Mouse (Mus musculus) c-Kit-negative CD71-positive TER-119-positive erythroid progenitor cells, embryonic 14.5 days (primary cell): ENCODE measurements at regions not wholly inside any gene's neighbourhood (a gene's known extent, or its start where the extent isn't known, plus 50 kb on each side); places are given as distances from the start of the nearest gene placed in this dataset.

Experiments used
- DNase-seq: peaks from one replicate; pipeline ENCODE4 v3.0.0-alpha.2; 2013; ENCODE audit warnings: low read depth, low spot score

DNA sequence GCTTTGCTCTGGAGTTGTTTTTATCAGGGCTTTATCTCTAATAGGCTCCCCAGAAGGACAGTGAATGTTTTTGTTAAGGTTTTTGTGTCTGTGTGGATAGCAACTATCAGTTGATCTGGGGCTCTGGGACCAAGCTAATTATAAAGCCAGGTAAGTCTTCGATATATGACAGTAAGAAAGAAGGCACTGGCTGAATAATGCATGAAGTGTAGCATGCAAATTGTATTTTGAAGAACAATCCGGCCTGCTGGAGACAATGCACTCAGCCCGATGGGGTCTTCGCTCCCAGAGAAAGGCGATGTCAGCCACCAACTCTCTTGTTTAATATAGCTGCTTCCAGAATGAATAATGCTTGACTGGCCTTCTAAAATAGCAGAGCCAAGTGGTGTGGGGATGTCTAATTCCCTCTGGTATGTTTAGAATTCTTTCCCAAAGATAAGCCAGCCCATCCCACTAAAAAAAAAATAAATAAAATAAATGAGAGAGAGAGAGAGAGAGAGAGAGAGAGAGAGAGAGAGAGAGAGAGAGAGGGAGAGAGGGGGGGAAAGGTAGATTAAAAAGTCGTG is 68.6 kb downstream of the Dad1 start:
- no peak for DNase-seq

DNA sequence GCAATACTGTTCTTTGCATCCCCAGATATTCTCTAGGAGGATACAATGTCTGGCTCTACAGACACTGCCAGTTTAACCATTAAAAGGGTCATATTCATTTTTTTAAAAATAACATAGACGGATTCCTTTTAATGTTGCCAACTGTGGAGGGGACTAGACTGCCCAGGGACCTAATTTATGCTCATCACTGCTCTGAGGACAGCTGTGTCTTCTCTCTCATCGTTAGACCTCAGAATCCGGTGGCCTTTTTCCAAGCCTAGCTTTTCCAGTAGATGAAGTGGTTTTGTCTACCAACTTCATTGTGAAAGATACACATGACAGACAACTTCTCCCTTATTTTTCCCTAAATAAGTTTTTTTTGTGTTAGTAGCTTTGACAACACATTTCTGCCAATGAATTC is 70.0 kb downstream of the Dad1 start:
- no peak for DNase-seq

DNA sequence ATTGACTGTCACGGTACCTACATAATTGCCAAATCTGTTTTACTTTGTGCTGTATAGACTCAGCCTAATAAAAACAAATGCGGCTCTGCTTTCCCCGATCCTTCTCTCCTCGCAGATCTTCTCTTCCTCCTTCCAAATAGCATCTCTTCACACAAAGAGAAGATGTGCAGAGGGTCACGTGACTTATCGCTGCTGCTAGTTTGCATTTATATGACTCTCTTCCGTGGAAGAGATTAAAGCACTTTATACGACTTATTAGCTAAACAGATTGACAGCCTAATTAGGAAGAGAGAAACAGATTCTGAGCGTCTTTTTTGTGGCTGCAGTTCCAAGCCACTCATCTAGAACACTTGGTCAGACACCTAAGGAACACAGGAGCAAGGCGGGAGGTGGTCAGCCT is 71.1 kb downstream of the Dad1 start:
- no peak for DNase-seq

DNA sequence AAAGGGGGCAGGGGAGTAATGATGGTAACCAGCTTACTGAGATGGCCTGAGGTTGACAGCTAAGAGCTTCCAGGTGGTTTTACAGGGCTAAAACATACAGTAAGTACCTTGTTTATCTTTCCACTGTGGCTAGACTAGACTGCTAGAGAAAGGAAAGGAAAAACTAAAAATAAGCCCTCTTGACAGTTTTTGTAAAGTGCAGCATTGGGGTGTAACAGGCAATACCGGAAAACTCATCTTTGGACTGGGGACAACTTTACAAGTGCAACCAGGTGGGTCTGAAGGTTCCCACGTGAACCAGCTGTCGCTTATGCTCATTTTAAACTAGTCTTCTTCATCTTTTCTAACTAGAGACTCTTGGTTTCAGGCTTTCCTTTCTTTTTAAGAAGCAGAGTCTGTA is 72.6 kb downstream of the Dad1 start:
- DNase-seq, result no peak

DNA sequence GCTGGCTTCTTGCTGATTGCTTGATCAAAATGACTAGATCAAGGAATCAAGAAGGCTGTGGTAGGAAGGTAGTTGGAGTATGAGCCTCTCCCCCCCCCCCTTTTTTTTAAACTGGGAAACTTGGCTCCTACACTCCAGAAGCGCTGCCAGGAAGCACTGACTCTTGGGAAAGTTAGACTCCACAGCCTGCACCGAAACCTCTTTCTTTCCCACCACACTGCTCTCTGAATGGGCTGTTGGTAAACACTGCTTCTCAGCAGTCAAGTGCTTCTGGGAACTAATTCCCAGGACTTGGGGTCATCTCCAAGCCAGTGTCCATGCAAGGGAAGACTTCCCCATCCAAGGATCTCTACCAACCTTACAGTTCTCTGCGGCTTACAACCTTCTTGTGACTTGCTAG is 73.2 kb downstream of the Dad1 start:
- no peak for DNase-seq

DNA sequence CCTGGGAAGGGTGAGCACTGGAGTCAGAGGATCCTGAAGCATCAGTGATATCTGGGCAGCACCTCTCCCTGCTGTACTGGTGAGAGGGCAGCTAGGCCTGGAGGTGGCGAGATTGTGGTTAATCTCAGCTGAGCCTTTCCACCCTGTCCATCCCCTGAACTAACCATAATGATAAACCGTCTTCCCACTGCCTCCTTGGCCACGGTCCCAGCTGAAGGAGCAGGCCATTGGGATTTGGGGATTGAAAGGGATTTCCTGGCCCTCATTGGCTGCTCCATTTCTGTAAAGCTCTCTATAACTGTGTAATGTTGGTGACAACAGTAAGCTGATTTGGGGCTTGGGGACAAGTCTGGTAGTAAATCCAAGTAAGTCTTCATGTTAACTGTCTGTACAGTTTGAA is 73.6 kb downstream of the Dad1 start:
- no peak for DNase-seq

DNA sequence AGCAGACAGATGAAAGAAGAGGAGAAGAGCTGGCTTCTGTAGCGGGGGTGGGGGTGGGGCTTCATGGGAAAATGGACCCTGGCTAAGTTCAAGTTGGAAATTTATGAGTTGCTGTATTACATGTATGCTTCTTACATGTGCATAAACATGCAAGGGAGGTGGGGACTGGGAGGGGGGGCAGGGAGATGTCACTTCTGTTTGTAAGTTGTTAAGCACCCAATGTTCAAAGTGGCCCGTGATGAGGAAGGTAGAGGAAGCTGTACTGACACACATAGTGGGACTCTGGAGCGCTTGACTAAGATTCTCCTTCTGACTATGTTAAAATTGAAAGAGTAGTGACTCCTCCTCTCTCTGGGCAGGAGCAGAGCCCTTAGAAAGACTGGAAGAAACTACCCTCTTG is 75.0 kb downstream of the Dad1 start:
- DNase-seq, result no peak

DNA sequence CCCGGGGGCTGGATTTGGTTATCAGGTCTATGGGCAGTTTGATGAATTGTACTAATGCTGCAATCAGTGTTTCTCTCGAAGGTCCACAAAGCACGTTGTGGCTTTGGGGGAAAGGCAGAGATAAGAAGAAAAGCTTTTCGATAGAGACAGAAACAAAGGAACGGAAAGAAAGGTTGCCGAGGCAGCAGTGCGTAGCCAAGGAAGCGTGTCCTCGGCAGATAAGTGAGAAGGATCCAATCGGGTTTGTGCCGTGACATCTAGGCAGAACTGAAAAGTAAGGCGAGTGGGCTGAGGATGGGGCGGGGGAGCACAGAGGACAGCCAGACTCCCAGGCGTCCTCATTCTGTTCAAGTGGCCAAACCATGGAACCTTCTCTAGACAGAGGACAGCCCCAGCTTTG is 77.4 kb downstream of the Dad1 start:
- no peak for DNase-seq

DNA sequence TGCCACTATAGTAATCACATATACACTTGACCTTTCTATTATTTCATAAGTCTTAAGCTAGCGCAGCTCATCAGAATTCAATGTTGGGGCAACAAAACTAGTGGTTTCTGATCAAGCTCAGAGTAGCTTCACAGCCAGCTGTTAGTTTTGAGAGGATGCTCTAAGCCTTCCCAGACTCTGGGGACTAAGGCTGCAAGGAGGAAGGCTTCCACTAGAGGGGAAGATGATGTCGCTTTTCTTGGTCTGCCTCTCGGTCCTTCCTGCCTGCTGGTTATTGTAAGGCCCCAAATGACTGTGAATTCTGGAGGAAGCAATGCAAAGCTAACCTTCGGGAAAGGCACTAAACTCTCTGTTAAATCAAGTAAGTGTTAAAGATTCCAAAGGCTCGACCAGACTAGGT is 78.4 kb downstream of the Dad1 start:
- no peak for DNase-seq

DNA sequence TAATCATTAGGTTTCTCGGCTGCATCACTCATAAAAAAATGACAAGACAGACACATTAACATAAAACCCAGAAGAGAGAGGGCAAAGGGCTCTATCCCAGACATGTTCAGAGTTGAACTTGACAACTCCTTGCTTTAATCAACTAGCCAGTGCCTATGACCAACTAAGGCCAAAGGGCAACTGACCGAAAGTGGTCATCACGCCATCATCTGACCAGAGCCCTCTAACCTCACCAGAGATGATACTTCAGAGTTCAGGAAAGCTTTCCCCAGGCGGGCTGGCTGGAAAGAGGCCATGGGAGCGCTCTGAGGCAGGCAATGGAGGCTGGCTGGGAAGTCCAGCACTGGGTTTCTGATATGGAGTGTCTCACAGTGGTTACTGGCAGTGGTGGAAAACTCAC is 80.6 kb downstream of the Dad1 start:
- no peak for DNase-seq

DNA sequence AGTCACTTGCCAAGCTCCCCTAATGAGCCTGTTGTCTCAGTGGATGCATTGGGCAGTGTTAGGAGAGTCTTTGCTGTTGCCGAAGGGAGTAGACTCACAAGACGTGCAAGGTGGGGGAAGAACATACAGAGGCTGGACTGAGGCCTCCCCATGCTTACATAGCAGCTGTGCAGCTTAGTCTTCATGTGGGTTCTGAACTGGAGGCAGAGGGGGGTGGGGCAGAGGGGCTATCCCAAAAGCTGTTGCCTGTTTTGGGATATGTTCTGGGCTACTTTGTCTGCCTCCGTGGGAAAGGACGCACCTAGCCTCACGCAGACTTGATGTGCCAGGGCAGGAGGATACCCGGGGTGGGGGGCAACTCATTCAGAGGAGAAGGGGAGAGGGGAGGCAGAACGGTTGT is 84.7 kb downstream of the Dad1 start:
- no peak for DNase-seq

DNA sequence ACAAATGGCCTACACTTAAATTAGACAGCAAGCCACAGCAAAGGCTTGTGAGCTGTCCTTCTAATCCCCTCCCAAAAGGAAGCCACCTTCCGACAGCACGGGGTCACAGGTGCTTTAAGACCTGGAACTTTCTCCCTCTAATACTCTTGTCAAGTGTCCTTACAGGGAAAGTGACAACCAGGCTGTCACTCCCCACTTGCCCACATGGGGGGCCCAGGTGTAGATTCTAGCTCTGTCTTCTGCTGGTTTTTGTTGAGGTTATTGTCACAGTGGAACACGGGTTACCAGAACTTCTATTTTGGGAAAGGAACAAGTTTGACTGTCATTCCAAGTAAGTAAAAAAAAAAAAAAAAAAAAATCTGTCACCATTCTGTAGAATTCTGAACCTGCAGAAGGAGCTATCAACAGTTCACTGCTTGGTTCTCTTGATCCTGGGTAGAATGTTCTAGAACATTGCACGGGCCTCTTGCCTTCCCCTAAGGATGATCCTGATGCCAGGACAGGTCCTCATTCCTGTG is 85.4 kb downstream of the Dad1 start:
- DNase-seq, result no peak

DNA sequence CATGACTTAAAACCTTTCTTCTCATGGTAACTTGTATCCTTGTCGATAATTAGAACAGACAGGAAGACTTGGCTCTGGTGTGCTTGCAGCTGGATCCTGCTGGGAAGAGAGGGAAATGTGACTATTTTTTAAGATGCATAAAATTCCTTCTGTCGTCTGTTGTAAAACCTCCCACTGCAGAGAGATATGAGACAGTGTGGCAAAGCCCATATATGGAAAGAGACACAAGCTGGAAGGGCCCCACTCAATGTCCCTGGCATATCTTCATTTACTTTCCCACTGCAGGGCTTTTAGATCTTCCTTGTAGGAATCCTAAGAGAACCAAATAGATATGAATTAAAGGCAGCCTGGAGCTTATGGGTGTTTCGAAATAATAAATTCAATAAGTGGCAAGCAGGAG is 87.8 kb downstream of the Dad1 start:
- DNase-seq, result no peak

DNA sequence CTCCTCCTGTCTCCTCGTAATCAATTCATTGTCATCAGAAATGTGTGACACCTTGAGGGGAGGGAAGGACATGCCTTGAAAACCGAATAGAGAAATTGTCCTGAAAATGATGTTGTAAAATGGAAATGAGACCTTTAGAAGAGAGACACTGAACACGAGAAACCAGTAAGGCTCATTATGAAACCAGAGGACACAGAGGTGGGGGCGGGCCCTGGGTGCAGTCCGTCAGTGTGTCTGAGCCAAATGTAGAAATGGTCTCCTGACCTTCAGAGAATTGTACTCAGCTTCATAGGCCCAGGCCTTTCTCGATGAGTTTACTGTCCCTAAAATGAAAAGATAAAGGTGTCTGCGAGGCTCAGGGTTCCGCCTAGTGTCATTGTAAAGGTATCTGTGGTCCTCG is 89.0 kb downstream of the Dad1 start:
- DNase-seq, result no peak

DNA sequence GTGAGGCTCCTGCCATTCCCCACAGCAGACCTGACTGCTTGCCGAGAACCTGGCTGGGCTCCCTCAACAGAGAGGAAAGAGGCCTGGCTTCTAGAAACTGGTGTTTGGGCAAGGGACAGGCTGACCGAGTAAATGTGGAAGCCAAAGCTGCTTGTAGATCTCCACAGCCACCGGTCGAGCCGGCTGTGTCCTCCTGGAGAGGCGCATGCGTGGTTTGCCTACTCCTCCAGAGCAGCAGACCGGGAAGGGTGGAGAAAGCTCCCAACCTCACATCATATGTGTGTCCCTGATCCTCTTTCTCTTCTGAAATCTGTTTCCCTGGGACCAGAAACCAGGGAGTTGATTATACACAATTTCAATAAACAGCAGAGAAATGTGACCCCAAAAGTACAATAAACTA is 92.0 kb downstream of the Dad1 start:
- no peak for DNase-seq

DNA sequence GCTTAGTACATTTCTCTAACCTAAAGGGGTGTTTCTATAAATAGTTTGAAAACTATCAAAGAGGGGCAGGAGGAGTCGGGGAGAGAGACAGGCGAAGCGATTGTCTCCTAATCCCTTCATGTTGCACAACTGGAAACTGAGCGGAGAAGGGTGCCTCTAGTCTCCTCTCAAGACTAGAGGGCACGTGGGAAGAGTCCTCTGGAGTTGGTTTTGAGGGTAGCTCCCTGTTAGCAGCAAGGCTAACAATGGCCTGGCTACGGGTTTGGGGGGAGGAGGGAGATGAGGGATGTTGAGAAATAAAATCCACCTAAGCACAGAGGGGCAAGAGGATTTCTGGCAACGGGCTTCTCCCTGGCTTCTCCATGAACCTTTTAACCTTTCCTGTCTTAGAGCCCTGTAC is 92.7 kb downstream of the Dad1 start:
- no peak for DNase-seq

DNA sequence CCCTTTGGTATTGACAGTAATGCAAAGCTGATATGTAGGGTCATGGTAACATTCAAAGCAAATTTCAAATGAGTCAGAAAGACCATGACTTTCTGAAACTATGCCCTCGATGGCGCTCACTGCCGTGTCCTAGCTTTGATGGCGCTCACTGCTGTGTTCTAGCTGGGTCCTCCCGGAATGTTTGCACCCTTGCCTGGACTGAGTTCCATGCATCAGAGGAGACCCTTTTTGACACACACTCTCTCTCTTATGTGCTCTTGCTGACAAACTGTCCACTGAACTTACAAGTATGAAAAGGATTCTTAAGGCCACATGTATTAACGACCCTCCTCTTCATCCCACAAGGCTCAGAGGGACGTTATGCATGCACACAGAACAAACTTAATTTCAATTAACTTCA is 94.1 kb downstream of the Dad1 start:
- no peak for DNase-seq

DNA sequence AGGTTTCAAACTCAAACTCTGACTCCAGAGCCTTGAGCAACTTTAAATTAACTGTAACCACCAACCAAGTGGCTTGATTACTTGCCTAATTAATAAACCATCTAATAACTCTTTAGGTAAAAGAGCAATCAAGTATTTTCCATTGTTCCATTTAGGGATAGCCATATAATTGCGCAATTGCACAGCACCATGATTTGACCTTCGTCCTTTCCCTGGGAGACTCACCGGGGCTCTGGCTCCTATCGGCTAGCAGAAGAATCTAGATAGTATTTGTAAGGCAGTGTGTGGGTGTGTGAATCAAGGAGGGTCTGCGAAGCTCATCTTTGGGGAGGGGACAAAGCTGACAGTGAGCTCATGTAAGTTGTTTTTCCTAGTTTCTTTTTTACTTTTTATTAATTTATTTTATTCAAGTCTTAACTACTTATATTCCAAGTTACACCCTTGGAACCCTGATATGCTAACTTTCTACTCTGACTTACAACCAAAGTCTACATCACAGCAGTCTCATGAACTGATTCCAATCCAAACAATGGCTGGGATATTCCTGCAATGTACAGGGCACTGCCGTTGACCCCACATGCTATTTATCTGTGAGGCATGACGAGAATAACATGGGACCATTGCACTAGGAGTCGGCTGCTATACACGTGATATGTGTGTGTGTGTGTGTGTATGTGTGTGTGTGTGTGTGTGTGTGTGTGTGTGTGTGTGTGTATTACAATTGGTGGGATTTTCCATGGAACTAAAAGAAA is 95.5 kb downstream of the Dad1 start:
- DNase-seq, result no peak

DNA sequence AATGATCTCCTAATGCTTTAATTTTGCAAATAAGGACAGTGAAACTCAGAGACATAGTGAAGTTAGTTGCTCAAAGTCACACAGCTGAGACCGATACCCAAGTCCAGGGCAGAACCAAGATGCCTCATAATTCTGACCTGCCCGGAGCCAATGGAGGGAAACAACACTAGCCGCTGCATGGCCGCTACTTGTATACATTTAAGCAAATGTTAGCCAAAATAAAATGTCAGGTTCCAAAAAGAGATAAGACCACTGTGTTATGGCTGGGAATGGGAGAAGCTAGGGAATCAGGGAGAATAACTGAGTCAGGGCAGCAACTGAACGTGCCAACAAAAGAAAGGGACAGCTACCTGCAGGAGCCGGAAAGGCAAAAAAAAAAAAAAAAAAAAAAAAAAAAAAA is 97.4 kb downstream of the Dad1 start:
- no peak for DNase-seq

DNA sequence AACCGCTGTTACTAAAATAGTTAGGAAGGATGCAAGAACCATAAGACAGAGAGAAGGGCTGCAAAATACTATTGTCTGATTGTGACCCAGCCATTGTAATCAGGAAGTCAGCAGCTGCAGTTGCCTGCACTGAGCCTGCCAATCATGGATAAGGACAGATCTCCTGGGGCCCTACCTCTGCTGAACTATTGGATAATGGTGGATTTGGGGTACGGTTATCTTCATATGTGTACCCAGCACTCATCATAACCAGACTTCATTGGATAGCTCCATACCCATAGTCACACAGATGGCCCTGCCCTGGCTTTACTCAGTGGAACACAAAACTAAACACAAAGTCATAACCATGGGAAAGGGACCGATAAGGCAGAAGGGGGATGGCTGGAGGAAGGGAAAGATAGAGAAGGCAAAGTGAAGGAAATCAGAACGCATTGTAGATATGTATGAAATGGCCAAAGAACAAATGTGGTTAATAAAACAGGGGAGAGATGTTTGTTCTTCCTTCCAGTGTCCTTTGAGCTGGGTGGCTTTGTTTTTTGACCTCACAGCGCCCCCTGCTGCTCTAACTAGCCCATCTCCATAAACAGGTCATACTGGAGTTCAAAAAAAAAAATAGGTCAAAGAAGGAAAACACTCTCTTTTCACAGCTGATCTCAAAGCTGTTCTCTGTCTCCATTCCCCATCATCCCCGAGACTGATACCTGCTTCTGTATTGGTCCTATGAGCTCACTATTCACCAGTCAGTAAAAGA is 101.2 kb downstream of the Dad1 start:
- DNase-seq, result peak; percentile 34

DNA sequence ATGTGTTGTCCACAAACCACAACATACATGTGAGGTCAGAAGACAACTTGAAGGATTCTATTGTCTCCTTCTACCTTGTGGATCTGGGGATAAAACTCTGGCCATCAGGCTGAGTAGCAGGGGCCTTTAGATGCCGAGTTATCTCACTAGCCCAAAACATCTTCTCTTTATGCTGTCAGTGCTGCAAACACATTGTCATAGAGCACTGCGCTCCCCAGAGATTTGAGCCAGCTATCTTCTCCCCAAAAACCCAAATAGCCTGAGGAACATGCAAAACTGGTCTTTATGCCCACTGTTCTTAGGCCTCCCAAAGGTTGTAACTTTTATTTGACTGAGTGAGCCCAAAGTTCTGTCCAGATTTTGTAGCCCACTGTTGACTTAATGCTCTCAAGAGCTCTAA is 102.0 kb downstream of the Dad1 start:
- no peak for DNase-seq

DNA sequence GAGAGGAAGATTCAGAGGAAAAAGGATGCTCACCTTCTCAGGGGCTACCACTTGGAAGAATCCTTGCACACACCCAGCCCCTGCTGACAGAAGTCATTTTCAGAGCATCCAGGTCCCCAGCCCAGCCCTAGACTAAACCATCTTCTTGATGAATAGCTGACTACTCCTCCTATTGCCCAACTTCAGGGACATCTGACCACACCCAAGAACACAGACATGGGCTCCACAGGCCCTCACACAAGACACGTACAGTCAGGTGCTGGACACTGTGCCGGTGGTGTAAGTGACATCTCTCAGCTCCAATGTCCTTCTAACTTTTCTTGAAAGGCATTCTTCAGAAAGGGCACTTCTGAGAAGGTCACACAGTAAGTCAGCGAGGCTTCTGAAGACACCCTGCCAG is 102.6 kb downstream of the Dad1 start:
- DNase-seq, result no peak

DNA sequence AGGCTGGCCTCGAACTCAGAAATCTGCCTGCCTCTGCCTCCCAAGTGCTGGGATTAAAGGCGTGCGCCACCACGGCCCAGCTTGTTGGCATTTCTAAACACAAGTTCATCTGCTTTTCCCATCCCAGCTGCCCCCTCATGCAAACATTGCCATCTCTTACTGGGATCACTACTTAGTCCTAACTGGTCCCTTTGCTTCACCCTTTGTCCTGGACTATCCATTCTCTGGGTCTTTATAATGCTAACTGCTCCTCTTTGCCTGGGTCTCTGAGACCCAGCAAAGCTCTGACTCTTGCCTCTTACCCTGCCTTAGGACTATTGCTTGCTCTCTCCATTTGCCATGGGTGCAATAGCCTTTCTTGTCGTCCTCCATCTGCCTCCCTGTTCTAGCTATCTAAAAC is 103.7 kb downstream of the Dad1 start:
- DNase-seq, result no peak
